Mouse (Mus musculus) granulocyte monocyte progenitor cell, adult 5-6 weeks (primary cell): ENCODE data around the gene Socs2. TPM values are rescaled to one million over a fixed set of nuclear protein-coding genes. Genes with fewer than 3 reads are reported as not detected.
"Not testable (repeated sequence)": the region's sequence is repeated elsewhere in the genome, so short reads cannot be mapped to it uniquely, and the experiment has no call there.

Experiments used
- ATAC-seq: replicated peaks from 2 replicates; pipeline ENCODE4 v1.8.0; 2016; ENCODE audit warnings: mild to moderate bottlenecking, moderate TSS enrichment, inconsistent platforms; ENCODE audit not compliant: poor library complexity, severe bottlenecking
- total RNA-seq, 2 experiments: library from RNA; stranded (forward) in 1 of 2; stranded (reverse) in 1 of 2; fragments of 200-712, 200-1000 nt in 1 of 2; fragments of >200 nt in 1 of 2; fragmentation: Nextera tagmentation in 1 of 2; gene quantifications; 2 replicates each; pipeline ENCODE4 v1.2.3; 2014 to 2017

The Socs2 gene
- total RNA-seq, 2 experiments from 2014 or later: not detected

- no peak for ATAC-seq
These were observed 19.7 kb downstream of the Socs2 start for GRCm38 (mm10) chr10:95397191-95397835.

- no peak for ATAC-seq
These were observed 20.6 kb downstream of the Socs2 start for GRCm38 (mm10) chr10:95396356-95396755.

GRCm38 (mm10) chr10:95394819-95395812 lies 21.9 kb downstream of the Socs2 start:
- ATAC-seq: no peak

- ATAC-seq: no peak
These were observed 24.9 kb downstream of the Socs2 start for GRCm38 (mm10) chr10:95392073-95392472.

GRCm38 (mm10) chr10:95390871-95391270 lies 26.1 kb downstream of the Socs2 start:
- no peak for ATAC-seq

GRCm38 (mm10) chr10:95389805-95390204 lies 27.2 kb downstream of the Socs2 start:
- not testable (repeated sequence) for ATAC-seq

- no peak for ATAC-seq
These were observed 28.0 kb downstream of the Socs2 start for GRCm38 (mm10) chr10:95388821-95389477.

GRCm38 (mm10) chr10:95386527-95386926 lies 30.5 kb downstream of the Socs2 start:
- no peak for ATAC-seq

- peak; percentile 46 for ATAC-seq
These were observed 31.2 kb downstream of the Socs2 start for GRCm38 (mm10) chr10:95385801-95386203.

GRCm38 (mm10) chr10:95385081-95385480 lies 31.9 kb downstream of the Socs2 start:
- no peak for ATAC-seq

- no peak for ATAC-seq
These were observed 32.5 kb downstream of the Socs2 start for GRCm38 (mm10) chr10:95384446-95384845.

GRCm38 (mm10) chr10:95373340-95373739 lies 43.6 kb downstream of the Socs2 start:
- no peak for ATAC-seq

- peak; percentile 77 for ATAC-seq
These were observed 45.0 kb downstream of the Socs2 start for GRCm38 (mm10) chr10:95371942-95372341.

GRCm38 (mm10) chr10:95369190-95369589 lies 47.8 kb downstream of the Socs2 start:
- ATAC-seq: no peak

GRCm38 (mm10) chr10:95368151-95368550 lies 48.8 kb downstream of the Socs2 start:
- no peak for ATAC-seq

- ATAC-seq: peak; percentile 70
These were observed 49.3 kb downstream of the Socs2 start for GRCm38 (mm10) chr10:95367661-95368089.

GRCm38 (mm10) chr10:95367241-95367640 lies 49.7 kb downstream of the Socs2 start:
- no peak for ATAC-seq

GRCm38 (mm10) chr10:95362326-95362725 lies 54.7 kb downstream of the Socs2 start:
- no peak for ATAC-seq

- ATAC-seq: peak; percentile 78
These were observed 55.6 kb downstream of the Socs2 start for GRCm38 (mm10) chr10:95361260-95361841.

GRCm38 (mm10) chr10:95360048-95360447 lies 56.9 kb downstream of the Socs2 start:
- ATAC-seq: no peak
